Mouse (Mus musculus) embryonic fibroblast, embryonic 13.5 days (primary cell): ENCODE measurements around the gene Cdh23. TPM values are rescaled to one million over a fixed set of nuclear protein-coding genes. Genes with fewer than 3 reads are reported as not detected.

ENCODE experiments used
- H3K27ac ChIP-seq: 2 replicates; pipeline ENCODE4 v1.5.1; 2012; ENCODE audit warnings: low read length, control low read depth, inconsistent platforms; ENCODE audit not compliant: insufficient read depth
- H3K4me1 ChIP-seq: 2 replicates; pipeline ENCODE4 v1.6.1; 2011; ENCODE audit warnings: low read length; ENCODE audit not compliant: control insufficient read depth, insufficient read depth
- H3K4me3 ChIP-seq: 2 replicates; pipeline ENCODE4 v1.5.1; 2011; ENCODE audit warnings: mild to moderate bottlenecking, control low read depth, low read length; ENCODE audit not compliant: insufficient read depth
- CTCF ChIP-seq: IDR thresholded peaks from 2 replicates; pipeline ENCODE4 v1.5.1; 2011; ENCODE audit warnings: mild to moderate bottlenecking, control low read depth, low read length, moderate library complexity, borderline replicate concordance; ENCODE audit not compliant: insufficient read depth
- POLR2A ChIP-seq: IDR thresholded peaks from 2 replicates; pipeline ENCODE4 v1.6.1; 2011; ENCODE audit warnings: low read depth, mild to moderate bottlenecking, control low read depth, low read length, moderate library complexity
- polyA plus RNA-seq: library from polyadenylated mRNA; stranded (reverse); fragments of >200 nt; gene quantifications from 2 replicates; pipeline ENCODE4 v1.2.4, GENCODE M21; 2011; ENCODE audit warnings: low read depth; ENCODE audit not compliant: missing spikeins, insufficient read length

The Cdh23 gene
- polyA plus RNA-seq, 1 experiment: 0.86 TPM

DNA sequence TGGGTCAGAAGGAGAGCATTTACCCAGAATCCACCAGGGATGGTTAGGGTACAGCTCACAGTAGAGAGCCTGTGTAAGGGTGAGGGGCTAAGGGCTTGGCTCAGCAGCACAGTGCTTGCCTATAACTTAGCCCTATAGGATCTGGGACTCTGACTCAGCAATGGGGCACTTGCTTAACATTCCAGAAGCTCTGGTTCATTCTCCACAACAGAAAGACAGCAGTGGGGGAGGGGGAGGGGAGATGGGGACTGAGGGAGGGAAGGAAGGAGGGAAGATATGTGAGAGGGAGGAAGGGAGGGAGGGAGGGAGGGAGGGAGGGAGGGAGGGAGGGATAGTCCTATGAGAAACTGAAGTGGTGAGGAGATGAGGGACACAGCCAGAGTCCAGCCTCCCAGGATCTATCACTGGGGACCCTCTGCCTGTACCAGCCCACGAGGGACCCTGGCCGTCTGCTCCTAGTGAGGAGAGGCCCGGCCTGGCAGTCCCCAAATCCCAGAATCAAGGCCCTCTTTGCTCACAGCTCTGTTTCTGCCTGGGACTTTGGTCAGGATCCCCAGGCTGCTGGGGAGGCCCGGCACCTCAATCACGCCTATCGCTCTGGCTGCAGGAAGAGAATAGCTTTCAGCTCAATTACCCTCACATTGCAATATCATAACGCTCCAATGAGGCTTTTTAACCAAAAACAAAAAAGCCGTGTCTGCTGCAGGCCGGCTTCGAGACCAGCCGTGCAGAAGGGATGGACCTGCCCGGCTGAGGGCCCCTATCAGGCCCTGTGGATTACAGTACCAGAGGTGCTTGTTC, 117.4 kb downstream of the Cdh23 start:
- Histone ChIP-seq H3K4me3 (no peak overlapping the region), H3K4me1 (peaks cover 5% of the 10 kb centered on the region), H3K27ac (peak overlapping the region; percentile 92)
- no peak for TF ChIP-seq POLR2A
- no peak for TF ChIP-seq CTCF

DNA sequence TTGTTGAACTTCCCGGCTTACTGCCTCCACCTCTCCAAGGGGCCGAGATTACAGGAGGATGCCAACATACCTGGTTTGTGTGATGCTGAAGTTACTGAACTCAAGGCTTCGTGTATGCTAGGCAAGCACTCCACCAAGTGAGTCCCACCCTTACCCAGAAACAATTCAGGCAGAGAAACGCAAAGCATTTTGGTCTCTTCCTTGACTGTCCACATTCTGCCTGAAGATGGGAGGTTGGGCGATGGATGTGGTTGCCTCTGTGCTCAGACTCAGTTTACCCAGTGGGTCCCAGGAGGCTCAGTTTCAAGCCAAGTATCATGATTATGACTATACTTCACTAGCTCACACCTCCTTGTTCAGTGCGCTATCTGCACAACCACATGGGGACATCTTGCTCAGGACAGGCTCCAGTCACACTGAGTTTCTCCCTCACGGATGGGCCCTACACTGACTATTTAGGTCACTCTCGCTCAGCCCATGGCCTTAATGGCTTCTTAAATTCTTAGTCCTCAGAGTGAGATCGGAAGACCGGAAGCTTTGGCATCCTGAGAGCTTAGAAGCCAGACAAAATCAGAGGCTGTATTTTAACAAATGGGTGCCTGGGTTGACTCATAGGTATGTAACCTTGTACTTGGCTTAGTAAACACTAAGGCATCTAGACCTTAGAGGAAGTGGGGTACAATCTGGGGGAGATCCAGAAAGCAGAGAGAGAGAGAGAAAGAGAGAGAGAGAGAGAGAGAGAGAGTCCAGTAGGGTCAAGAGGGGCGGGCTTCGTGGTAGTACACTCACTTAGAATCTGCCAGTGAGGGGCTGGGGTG, 118.2 kb downstream of the Cdh23 start:
- Histone ChIP-seq H3K27ac (peak overlapping the region; percentile 92), H3K4me1 (peaks cover 8% of the 10 kb centered on the region), H3K4me3 (no peak overlapping the region)
- TF ChIP-seq CTCF (no peak), POLR2A (no peak)

DNA sequence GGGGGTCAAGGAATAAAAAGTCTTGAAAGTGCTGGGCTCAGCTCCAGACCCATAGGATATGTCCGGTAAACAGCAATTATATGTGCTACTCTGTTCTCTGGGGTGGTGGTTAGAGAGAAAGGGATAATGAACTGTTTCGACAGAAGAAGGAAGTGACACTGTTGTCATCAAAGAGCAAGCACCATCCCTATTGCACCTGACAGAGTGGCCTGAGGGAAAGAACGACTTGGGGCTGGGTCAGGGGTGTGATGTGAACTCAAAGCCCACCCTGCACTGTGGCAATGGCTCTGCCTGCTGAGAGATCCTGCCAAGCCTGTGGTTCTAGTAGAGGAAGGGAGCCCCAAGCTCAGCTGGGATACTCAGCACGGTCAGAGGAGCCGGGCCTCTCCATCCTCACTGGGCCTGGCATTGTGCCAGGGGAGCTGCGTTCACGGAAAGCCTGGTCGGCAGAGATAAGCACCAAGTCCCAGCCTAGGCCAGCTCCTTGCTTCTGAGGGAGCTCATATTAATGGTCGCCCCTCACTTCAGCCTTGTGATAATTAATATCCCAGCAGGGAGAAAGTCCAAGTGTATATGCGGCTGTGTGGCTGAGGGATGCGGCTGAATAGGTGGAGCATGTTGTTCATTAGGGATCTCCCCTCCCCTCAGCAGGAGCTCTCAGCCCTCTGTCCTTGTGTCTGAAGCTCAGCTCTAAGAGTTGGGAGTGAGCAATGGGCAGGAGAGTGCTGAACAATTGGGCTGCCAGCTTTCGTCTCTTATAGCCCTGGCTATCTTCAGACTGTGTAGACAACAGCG, 119.0 kb downstream of the Cdh23 start:
- H3K4me3 ChIP-seq: no peak overlapping the region
- H3K4me1 ChIP-seq: peaks cover 8% of the 10 kb centered on the region
- peak overlapping the region; percentile 92 for H3K27ac ChIP-seq
- no peak for TF ChIP-seq POLR2A
- no peak for TF ChIP-seq CTCF

DNA sequence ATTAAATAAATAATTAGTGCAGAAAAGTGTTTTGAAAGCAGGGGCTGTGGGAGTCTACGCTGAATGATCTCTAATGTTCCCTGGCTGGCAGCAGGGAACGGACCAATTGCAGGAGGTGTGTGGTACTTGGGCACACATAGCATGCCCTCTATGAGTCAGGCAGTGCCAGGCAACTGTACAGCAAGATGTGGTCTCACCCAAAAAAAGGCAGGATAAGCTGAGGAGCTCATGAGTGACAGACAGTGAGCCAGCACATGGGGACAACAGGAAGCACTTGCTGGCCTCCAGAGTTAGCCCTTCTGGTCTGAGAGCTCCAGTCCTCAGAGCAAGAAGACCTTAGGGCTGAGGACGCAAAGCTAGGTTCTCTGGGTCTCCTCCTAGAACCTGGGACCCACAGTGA, 121.4 kb downstream of the Cdh23 start:
- Histone ChIP-seq H3K4me1 (peaks cover 8% of the 10 kb centered on the region), H3K27ac (no peak overlapping the region), H3K4me3 (no peak overlapping the region)
- no peak for TF ChIP-seq CTCF
- TF ChIP-seq POLR2A: no peak

DNA sequence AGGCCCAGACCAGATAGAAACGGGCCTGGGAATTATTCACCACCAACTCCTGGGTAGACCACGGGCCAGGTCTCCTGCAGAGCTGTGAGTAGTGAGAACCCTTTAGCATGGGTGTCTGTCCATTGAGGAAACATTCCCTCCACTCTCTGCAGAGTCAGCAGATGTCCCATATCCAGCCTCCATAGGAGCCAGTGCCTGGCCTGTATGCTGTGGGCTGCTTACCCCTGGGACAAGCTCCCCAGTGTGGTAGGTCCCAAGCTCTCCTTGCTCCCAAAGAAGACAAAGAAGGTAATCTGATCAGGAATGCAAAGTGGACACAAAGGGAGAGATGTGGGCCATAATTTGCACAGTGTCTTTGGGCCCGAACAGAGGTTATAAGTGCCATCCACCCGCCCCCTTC, 124.8 kb downstream of the Cdh23 start:
- H3K4me3 ChIP-seq: no peak overlapping the region
- no peak overlapping the region for H3K27ac ChIP-seq
- H3K4me1 ChIP-seq: 0 out of 2 replicates have a peak, but pooled peaks cover 3% of the 10 kb centered on the region
- TF ChIP-seq POLR2A: no peak
- no peak for TF ChIP-seq CTCF

DNA sequence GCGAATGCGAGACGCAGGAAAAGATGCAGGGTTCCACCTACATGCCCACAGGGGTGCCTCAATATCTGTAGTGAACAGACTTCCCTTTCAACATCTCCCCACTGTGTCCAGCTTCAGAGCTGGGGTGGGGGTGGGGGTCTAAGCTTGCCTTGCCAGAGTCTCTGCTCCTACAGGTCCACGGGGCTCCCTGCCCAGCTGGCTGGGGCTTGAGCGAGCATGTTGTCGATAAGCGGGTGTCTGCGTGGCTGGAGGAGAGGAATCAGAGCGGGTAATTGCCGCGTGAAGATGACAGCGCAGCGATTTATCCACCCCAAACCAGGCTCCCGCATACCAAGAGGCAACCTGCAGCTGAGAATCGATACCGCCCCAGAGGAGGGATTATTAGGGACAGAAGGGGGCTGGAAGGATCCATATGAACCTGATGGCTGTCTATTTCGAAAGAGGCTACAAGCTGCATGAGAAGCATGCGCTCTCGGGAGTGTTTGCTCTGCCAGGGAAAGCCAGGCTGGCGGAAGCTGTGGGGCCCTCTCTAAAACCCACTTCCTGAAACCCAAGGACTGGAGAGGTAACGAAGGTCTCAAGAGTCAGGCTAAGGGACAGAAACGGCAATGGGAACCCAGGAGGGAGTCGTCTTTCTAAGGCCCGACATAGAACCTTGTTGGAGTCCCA, 129.8 kb downstream of the Cdh23 start:
- H3K27ac ChIP-seq: no peak overlapping the region
- no peak for TF ChIP-seq CTCF
- H3K4me3 ChIP-seq: no peak overlapping the region
- no peaks in the 10 kb centered on the region for H3K4me1 ChIP-seq

DNA sequence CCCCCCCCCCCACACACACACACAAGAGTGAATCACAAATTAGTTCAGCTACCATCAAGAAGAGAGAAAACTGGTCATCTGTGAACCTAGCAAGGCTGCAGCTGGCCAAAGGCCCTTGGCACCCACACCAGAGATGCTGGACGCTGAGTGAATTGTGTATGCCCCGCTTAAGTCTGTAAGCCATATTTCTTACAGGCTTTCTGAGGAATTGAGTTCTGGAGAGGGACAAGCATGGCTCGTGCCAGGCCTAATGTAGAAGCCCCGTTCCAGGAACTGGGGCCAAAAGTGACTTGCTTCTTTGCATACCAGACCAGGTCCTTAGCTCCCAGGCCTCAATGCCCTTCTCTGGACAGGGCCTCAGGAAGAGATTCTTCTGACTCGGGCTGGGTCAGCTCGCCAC, 132.2 kb downstream of the Cdh23 start:
- Histone ChIP-seq H3K27ac (no peak overlapping the region), H3K4me3 (no peak overlapping the region), H3K4me1 (no peaks in the 10 kb centered on the region)
- TF ChIP-seq CTCF (no peak), POLR2A (no peak)

DNA sequence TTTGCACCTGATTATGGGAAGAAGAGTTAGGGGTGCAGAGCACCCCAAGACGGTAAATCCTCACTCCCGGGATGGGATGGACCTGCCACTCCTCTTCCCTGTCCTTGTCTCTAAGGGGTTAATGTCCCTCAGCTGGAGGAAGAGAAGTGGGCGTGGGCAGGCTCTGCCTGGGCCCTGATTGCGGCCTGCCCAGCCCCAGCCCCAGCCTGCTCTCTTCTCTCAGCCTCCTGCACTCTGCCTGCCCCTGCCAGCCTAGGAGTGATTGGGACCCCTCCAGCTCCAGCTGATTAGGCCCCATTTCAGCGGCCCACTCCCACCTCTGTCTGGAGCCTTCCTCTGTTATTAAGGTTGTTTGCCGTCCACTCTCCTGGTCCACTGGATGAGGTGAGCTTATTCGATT, 133.3 kb downstream of the Cdh23 start:
- H3K4me1 ChIP-seq: no peaks in the 10 kb centered on the region
- H3K4me3 ChIP-seq: peak overlapping the region; percentile 30; the same call in 1 of the 2 replicates
- TF ChIP-seq CTCF (no peak), POLR2A (no peak)
- H3K27ac ChIP-seq: no peak overlapping the region

DNA sequence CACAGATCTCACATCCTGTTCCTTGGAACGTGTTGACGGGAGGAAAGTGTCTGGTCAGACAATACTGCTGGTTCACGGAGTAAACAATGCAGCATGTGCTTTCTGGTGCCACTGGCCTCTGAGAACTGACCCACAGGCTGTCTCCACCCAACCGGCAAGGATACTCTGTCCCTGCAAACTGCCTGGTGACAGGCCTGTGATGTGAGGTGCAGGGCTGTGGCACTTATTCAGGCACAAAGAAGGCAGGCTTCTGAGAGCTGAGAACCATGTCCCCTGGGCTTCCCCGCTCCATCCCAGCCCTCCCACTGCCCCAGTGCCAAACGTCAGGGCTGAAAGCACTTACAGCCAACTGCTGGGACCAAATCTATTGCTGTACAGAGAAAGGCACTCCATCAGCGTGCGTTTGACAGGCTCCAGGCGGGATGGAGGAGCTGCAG, 137.8 kb downstream of the Cdh23 start:
- Histone ChIP-seq H3K27ac (no peak overlapping the region), H3K4me1 (no peaks in the 10 kb centered on the region), H3K4me3 (no peak overlapping the region)
- TF ChIP-seq CTCF: no peak
- no peak for TF ChIP-seq POLR2A
